Comparison of ENCODE assay signal across 8 mouse cellular contexts in the genomic region with DNA sequence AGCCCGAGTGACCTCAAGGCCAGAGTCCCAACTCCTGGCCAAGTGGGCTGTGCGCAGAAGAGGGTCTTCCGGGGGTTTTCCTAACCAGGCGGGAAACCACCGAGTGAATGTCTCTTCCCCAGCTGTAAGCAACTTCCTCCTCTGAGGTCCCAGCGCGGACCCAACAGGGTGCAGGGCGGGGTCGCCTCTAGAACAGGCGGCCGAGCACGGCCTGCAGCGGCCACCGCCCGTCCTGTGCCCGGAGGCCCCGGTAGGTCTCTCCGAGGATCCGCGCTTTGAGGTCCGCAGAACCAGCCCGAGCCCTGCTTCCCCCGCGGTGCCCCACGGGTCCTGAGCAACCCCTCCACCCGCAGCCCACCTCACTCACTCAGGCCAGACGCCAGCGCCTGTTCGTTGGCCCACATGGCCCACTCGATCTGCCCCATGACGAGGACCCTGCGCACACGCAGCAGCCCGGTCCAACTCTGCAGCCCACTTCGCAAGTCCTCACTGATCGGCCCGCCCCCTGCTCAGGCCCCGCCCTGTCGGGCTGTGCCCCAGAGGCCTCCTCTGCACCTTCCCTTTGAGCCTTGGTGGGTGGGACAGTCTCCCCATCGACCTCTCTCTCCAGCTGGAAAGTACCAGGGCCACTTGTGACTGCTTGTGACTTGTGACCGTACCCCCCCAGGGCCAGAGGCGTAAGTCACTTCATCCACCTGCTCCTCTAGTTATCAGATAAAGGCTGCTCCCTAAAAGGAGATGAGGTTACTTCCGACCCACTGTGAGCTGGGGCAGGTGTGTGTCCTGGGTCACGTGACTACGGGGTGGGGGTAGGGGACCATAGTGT. TPM values are rescaled to one million over a fixed set of nuclear protein-coding genes. Genes with fewer than 3 reads are reported as not detected.
DNase-seq lines count a peak whose midpoint lies in the region; ATAC-seq lines count a peak whose summit lies in the region.

A gene (minus strand): TSS at position 488 of the 826 bp plus-strand sequence.

- H3K9ac ChIP-seq in forebrain, embryonic 14.5 days (ENCODE audit: low read length) = peak within 1 kb of the TSS; percentile 60
- peak within 1 kb of the TSS; percentile 63 for H3K9ac ChIP-seq in limb, embryonic 11.5 days (ENCODE audit: low read length)
- peak within 1 kb of the TSS; percentile 60 for H3K9ac ChIP-seq in midbrain, embryonic 12.5 days (replicated peaks)

- H3K36me3 ChIP-seq in forebrain, embryonic 14.5 days (ENCODE audit: control insufficient read depth, insufficient read depth, low read length) = peaks cover 40% of the 10 kb centered on the region
- H3K36me3 ChIP-seq in limb, embryonic 11.5 days (ENCODE audit: control insufficient read depth, insufficient read depth, low read length) = peaks cover 13% of the 10 kb centered on the region; the same call in 1 of the 2 replicates
- H3K36me3 ChIP-seq in midbrain, embryonic 12.5 days = peaks cover 40% of the 10 kb centered on the region

- peak within 1 kb of the TSS; percentile 28 for H3K4me3 ChIP-seq in forebrain, embryonic 14.5 days (ENCODE audit: low read depth, low read length)
- peak within 1 kb of the TSS; percentile 35 for H3K4me3 ChIP-seq in limb, embryonic 11.5 days (ENCODE audit: low read depth, low read length)
- peak within 1 kb of the TSS; percentile 41 for H3K4me3 ChIP-seq in midbrain, embryonic 12.5 days

- no peak within 1 kb of the TSS for H3K27ac ChIP-seq in forebrain, embryonic 14.5 days (ENCODE audit: low read depth, low read length)
- H3K27ac ChIP-seq in limb, embryonic 11.5 days (replicated peaks; ENCODE audit: low read depth, low read length) = no peak within 1 kb of the TSS
- H3K27ac ChIP-seq in midbrain, embryonic 12.5 days (replicated peaks) = no peak within 1 kb of the TSS

- DNase-seq in CD8-positive naive resting alpha-beta T cell, adult 2 months (ENCODE audit: low read depth in 2 of 2, low spot score in 2 of 2) = peak; percentile 64 to 74
- peak; percentile 74 for DNase-seq in adrenal gland, postnatal 10 days
- DNase-seq in forebrain, embryonic 14.5 days (ENCODE audit: low spot score) = peak; percentile 46
- DNase-seq in limb, embryonic 11.5 days (ENCODE audit: low spot score) = peak; percentile 74
- peak; percentile 80 to 87 for DNase-seq in spleen, postnatal 4 days (ENCODE audit: low spot score in 2 of 2)
- no peak for DNase-seq in left cerebral cortex, postnatal 36 days (ENCODE audit: low spot score in 2 of 2)

- H3K27me3 ChIP-seq in forebrain, embryonic 14.5 days (replicated peaks; ENCODE audit: control insufficient read depth, insufficient read depth, low read length) = no peaks in the 10 kb centered on the region
- no peaks in the 10 kb centered on the region for H3K27me3 ChIP-seq in limb, embryonic 11.5 days (ENCODE audit: control insufficient read depth, insufficient read depth, low read length)
- H3K27me3 ChIP-seq in midbrain, embryonic 12.5 days = peaks cover 9% of the 10 kb centered on the region

- H3K9me3 ChIP-seq in forebrain, embryonic 14.5 days (replicated peaks; ENCODE audit: control insufficient read depth, low read length) = no peaks in the 10 kb centered on the region
- no peaks in the 10 kb centered on the region for H3K9me3 ChIP-seq in limb, embryonic 11.5 days (ENCODE audit: control insufficient read depth, low read length)
- H3K9me3 ChIP-seq in midbrain, embryonic 12.5 days = no peaks in the 10 kb centered on the region

- 7% methylated on average over 36 of the region's 45 CpGs for WGBS in forebrain, embryonic 14.5 days
- 4% methylated on average over 45 of the region's 45 CpGs for WGBS in limb, embryonic 11.5 days
- 6% methylated on average over 45 of the region's 45 CpGs for WGBS in midbrain, embryonic 12.5 days

- H3K4me1 ChIP-seq in forebrain, embryonic 14.5 days (ENCODE audit: control insufficient read depth, insufficient read depth, low read length) = peaks cover 4% of the 10 kb centered on the region; the same call in 1 of the 2 replicates
- peaks cover 7% of the 10 kb centered on the region for H3K4me1 ChIP-seq in limb, embryonic 11.5 days (ENCODE audit: control insufficient read depth, insufficient read depth, low read length)
- H3K4me1 ChIP-seq in midbrain, embryonic 12.5 days = peaks cover 16% of the 10 kb centered on the region

- ATAC-seq in forebrain, embryonic 14.5 days = peak; percentile 80
- ATAC-seq in hematopoietic stem cell, adult 5-6 weeks (replicated peaks in 1 of 2; ENCODE audit: insufficient read depth in 1 of 2, low FRiP score in 2 of 2, low TSS enrichment in 1 of 2, low read depth in 1 of 2, poor library complexity in 2 of 2, severe bottlenecking in 2 of 2) = peak; percentile 64 to 71
- peak; percentile 63 for ATAC-seq in limb, embryonic 11.5 days (ENCODE audit: insufficient number of reproducible peaks, low FRiP score, low TSS enrichment, low read depth)
- ATAC-seq in midbrain, embryonic 12.5 days (ENCODE audit: low FRiP score, low read depth) = peak; percentile 81

- intact Hi-C loops in left cerebral cortex, postnatal 36 days (cut with DNase I) = no loop called here

- H3K4me2 ChIP-seq in forebrain, embryonic 14.5 days (ENCODE audit: low read length) = peak within 1 kb of the TSS; percentile 64
- H3K4me2 ChIP-seq in limb, embryonic 11.5 days (ENCODE audit: low read depth, severe bottlenecking) = peak within 1 kb of the TSS; percentile 70
- peak within 1 kb of the TSS; percentile 65 for H3K4me2 ChIP-seq in midbrain, embryonic 12.5 days (replicated peaks)

RNA-seq across cellular contexts. Expression of the gene that starts here (rescaled TPM):
- total RNA-seq in adrenal gland, postnatal 10 days (2021) = 10 to 100 TPM; 38.6 to 40.1 TPM
- 33.5 and 39.3 TPM in 2 replicates for polyA plus RNA-seq in forebrain, embryonic 14.5 days (2014; fragmentation: Nextera tagmentation; extraction: Ambion mirVana)
- 35.2 and 89.7 TPM in 2 replicates for total RNA-seq in hematopoietic stem cell, adult 5-6 weeks (2017)
- 80.2 and 82.4 TPM in 2 replicates for polyA plus RNA-seq in limb, embryonic 11.5 days (2014; fragmentation: Nextera tagmentation; extraction: Ambion mirVana)
- 58.2 and 63.7 TPM in 2 replicates for polyA plus RNA-seq in midbrain, embryonic 12.5 days (2016; fragmentation: Nextera tagmentation; extraction: Ambion mirVana)
- 1 to 10 TPM; 7.9 TPM for total RNA-seq in left cerebral cortex, postnatal 36 days (2021)

Comparison
In these comparisons a context has a peak if more than half of its experiments do, and no peak if none do; other contexts are left out.
1. DNase-seq: peak in CD8-positive naive resting alpha-beta T cell, adult 2 months (2 of 2), adrenal gland, postnatal 10 days (single experiment), forebrain, embryonic 14.5 days (single experiment), limb, embryonic 11.5 days (single experiment) and spleen, postnatal 4 days (2 of 2); none in left cerebral cortex, postnatal 36 days (0 of 2).
2. Peak in every context shown above with its lines, with median percentiles within 50 percentile points of each other: ATAC-seq, H3K4me2 ChIP-seq, H3K4me3 ChIP-seq and H3K9ac ChIP-seq.